Mouse (Mus musculus): ENCODE results near the gene Man2b1. TPM values are rescaled to one million over a fixed set of nuclear protein-coding genes. Genes with fewer than 3 reads are reported as not detected.
A peak's percentile ranks its signal among the peaks of the same experiment; 100 is the strongest.

Man2b1 gene
- total and polyA plus RNA-seq, 3 experiments: 10.8 to 24.7 TPM; not detected in 1

DNA sequence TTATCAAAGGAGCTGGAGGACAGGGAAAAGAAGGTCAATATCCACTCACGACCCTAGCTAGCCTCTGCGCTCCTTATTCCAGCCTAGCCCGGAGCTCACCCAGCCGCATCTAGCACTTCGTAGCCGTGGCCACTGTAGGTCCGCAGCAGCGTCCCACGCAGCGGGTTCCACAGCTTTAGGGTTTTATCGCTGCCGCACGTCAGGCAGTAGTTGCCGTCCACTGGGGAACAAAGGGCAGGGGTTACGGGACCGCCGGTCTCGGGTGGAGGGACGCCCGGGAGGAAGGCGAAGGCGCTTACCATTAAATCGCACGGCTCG, 2.9 kb upstream of the Man2b1 start:
- Histone ChIP-seq H3K4me1 (ENCODE audit: control insufficient read depth in 1 of 2, insufficient read depth in 2 of 2, low read length in 2 of 2) (peaks cover 8 to 26% of the 10 kb centered on the region in 2 experiments), H3K27ac (ENCODE audit: control insufficient read depth, low read depth, low read length) (peak overlapping the region; percentile 71), H3K27me3 (ENCODE audit: control insufficient read depth in 1 of 2, insufficient read depth in 2 of 2, low read length in 2 of 2) (no peaks in the 10 kb centered on the region), H3K79me2 (ENCODE audit: control insufficient read depth, insufficient read depth, low read length, poor library complexity) (peaks cover 10% of the 10 kb centered on the region), H3K36me3 (ENCODE audit: control insufficient read depth in 1 of 2, insufficient read depth in 2 of 2, low read length in 2 of 2) (peaks cover 2 to 16% of the 10 kb centered on the region in 2 experiments), H3K9ac (ENCODE audit: control insufficient read depth, low read depth, low read length, poor library complexity, severe bottlenecking) (peak overlapping the region; percentile 89), H3K4me3 (ENCODE audit: control insufficient read depth in 1 of 2, insufficient read depth in 1 of 2, low read depth in 2 of 2, low read length in 2 of 2) (peak overlapping the region; percentile 85 to 91), H3K9me3 (replicated peaks; ENCODE audit: insufficient read depth, low read length) (no peaks in the 10 kb centered on the region)
- no peak for DNase-seq (ENCODE audit: low read depth, low spot score)
- TF ChIP-seq MAZ (IDR thresholded peaks at IDR 0.05; ENCODE audit: low read depth, low read length) (no peak), KAT2A (conservative IDR thresholded peaks at IDR 0.05; ENCODE audit: low read depth, low read length) (no peak), ELF1 (IDR thresholded peaks at IDR 0.05; ENCODE audit: low read depth, low read length) (no peak), POLR2A (IDR thresholded peaks at IDR 0.05; ENCODE audit: control insufficient read depth in 1 of 2, insufficient read depth in 1 of 2, low read depth in 1 of 2, low read length in 2 of 2, poor library complexity in 1 of 2) (peak in 1 of 2 experiments; percentile 43; a peak in 1 of 4 replicates), ZMIZ1 (IDR thresholded peaks at IDR 0.05; ENCODE audit: low read depth, low read length) (no peak)

DNA sequence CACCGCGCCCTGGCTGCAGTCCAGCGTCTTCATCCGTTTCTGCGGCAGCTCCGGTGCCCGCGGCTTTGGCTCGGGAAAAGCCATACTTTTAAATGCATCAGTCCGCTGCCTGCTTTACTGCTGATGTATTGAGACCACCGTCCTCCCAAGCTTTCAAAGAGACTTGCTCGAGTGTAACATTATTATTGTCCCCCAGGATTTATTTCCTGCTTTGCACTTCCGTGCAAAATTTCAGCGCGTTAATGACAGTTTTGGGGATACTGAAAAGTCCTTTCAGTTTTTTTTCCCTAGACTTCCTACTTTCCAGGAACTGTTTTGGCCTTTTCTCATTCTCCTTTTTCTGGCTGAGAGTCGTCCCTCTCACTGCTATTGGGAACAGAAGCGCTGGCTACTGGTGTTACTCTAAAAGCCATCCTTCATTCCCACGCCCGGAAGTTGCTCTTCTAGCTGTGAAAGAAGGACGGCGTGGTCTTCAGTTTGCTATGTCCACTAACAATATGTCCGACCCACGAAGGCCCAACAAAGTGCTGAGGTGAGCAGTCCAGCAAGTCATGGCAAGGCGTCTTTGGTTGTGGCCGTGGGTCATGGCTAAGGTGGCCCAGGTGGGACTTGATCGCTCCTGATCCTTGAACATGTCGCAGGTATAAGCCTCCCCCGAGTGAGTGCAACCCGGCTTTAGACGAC, 2.4 kb upstream of the Man2b1 start, which contains the start of gene Wdr83os:
Gene Wdr83os (plus strand): TSS at position 209 of the 684 bp plus-strand sequence.
- Histone ChIP-seq H3K36me3 (ENCODE audit: control insufficient read depth in 1 of 2, insufficient read depth in 2 of 2, low read length in 2 of 2) (peaks cover 2 to 19% of the 10 kb centered on the region in 2 experiments), H3K4me1 (ENCODE audit: control insufficient read depth in 1 of 2, insufficient read depth in 2 of 2, low read length in 2 of 2) (peaks cover 8 to 30% of the 10 kb centered on the region in 2 experiments), H3K79me2 (ENCODE audit: control insufficient read depth, insufficient read depth, low read length, poor library complexity) (peaks cover 10% of the 10 kb centered on the region), H3K27me3 (ENCODE audit: control insufficient read depth in 1 of 2, insufficient read depth in 2 of 2, low read length in 2 of 2) (no peaks in the 10 kb centered on the region), H3K9ac (ENCODE audit: control insufficient read depth, low read depth, low read length, poor library complexity, severe bottlenecking) (peak within 1 kb of the TSS; percentile 89), H3K27ac (ENCODE audit: control insufficient read depth, low read depth, low read length) (peak within 1 kb of the TSS; percentile 97), H3K9me3 (replicated peaks; ENCODE audit: insufficient read depth, low read length) (no peaks in the 10 kb centered on the region), H3K4me3 (ENCODE audit: control insufficient read depth in 1 of 2, insufficient read depth in 1 of 2, low read depth in 2 of 2, low read length in 2 of 2) (peak within 1 kb of the TSS; percentile 85 to 91)
- DNase-seq (ENCODE audit: low read depth, low spot score): peak; percentile 91
- TF ChIP-seq ZKSCAN1 (IDR thresholded peaks at IDR 0.05; ENCODE audit: low read depth, low read length): no peak
- TF ChIP-seq MAZ (IDR thresholded peaks at IDR 0.05; ENCODE audit: low read depth, low read length): 0 out of 2 replicates have a peak, but pooled peaks have one; percentile 19
- peak; percentile 42; the same call in 1 of the 2 replicates for TF ChIP-seq ETS1 (IDR thresholded peaks at IDR 0.05; ENCODE audit: low read depth, low read length)
- TF ChIP-seq E2F4 (IDR thresholded peaks at IDR 0.05; ENCODE audit: borderline replicate concordance, low read depth, low read length): 0 out of 2 replicates have a peak, but pooled peaks have one; percentile 35
- peak; percentile 85 for TF ChIP-seq HCFC1 (IDR thresholded peaks at IDR 0.05; ENCODE audit: low read depth, low read length)
- TF ChIP-seq POLR2A (IDR thresholded peaks at IDR 0.05; ENCODE audit: control insufficient read depth in 1 of 2, insufficient read depth in 1 of 2, low read depth in 1 of 2, low read length in 2 of 2, poor library complexity in 1 of 2): no peak; a peak in 3 of 4 replicates
- TF ChIP-seq MYC (IDR thresholded peaks at IDR 0.05; ENCODE audit: low read depth, low read length): peak; percentile 77
- 0 out of 2 replicates have a peak, but pooled peaks have one; percentile 80 for TF ChIP-seq POLR2AphosphoS2 (IDR thresholded peaks at IDR 0.05; ENCODE audit: low read length)
- peak; percentile 84 for TF ChIP-seq SIN3A (IDR thresholded peaks at IDR 0.05; ENCODE audit: low read length)
- peak; percentile 94 for TF ChIP-seq MXI1 (IDR thresholded peaks at IDR 0.05; ENCODE audit: low read depth, low read length)
- peak; percentile 69 for TF ChIP-seq TBP (IDR thresholded peaks at IDR 0.05; ENCODE audit: low read depth, low read length)
- peak; percentile 63; the same call in 1 of the 2 replicates for TF ChIP-seq ELF1 (IDR thresholded peaks at IDR 0.05; ENCODE audit: low read depth, low read length)
- TF ChIP-seq ZMIZ1 (IDR thresholded peaks at IDR 0.05; ENCODE audit: low read depth, low read length): no peak
- TF ChIP-seq SMC3 (IDR thresholded peaks at IDR 0.05; ENCODE audit: low read depth, low read length): peak; percentile 2; the same call in 1 of the 2 replicates
- TF ChIP-seq RAD21 (IDR thresholded peaks at IDR 0.05; ENCODE audit: low read depth, low read length): no peak

Measured in MEL (cell line).